Mouse (Mus musculus) embryonic facial prominence, embryonic 12.5 days (tissue): Measurements from ENCODE around the gene Sdccag8. TPM values are rescaled to one million over a fixed set of nuclear protein-coding genes. Genes with fewer than 3 reads are reported as not detected.

ENCODE experiments used
- ATAC-seq: fragments of 200-750 bp; cut with Nextera tagmentation; 2 replicates; pipeline ENCODE4 v1.8.0; 2017; ENCODE audit not compliant: insufficient number of reproducible peaks, insufficient read depth, low FRiP score, low TSS enrichment
- H3K27ac ChIP-seq: fragments of 300-500 bp; sonication (generic); 2 replicates; pipeline ENCODE4 v1.5.1; 2016; ENCODE audit warnings: mild to moderate bottlenecking
- H3K27me3 ChIP-seq: fragments of 300-500 bp; sonication (generic); 2 replicates; pipeline ENCODE4 v1.6.1; 2016; ENCODE audit warnings: mild to moderate bottlenecking, moderate library complexity
- H3K36me3 ChIP-seq: fragments of 300-500 bp; sonication (generic); 2 replicates; pipeline ENCODE4 v1.6.1; 2016; ENCODE audit warnings: mild to moderate bottlenecking
- H3K4me1 ChIP-seq: fragments of 300-500 bp; sonication (generic); 2 replicates; pipeline ENCODE4 v1.6.1; 2016
- H3K4me2 ChIP-seq: fragments of 300-500 bp; sonication (generic); replicated peaks from 2 replicates; pipeline ENCODE4 v1.6.1; 2016; ENCODE audit warnings: mild to moderate bottlenecking, moderate library complexity
- H3K4me3 ChIP-seq: fragments of 300-500 bp; sonication (generic); 2 replicates; pipeline ENCODE4 v1.5.1; 2016; ENCODE audit warnings: mild to moderate bottlenecking
- H3K9ac ChIP-seq: fragments of 300-500 bp; sonication (generic); 2 replicates; pipeline ENCODE4 v1.6.1; 2016; ENCODE audit warnings: mild to moderate bottlenecking, moderate library complexity
- H3K9me3 ChIP-seq: fragments of 300-500 bp; sonication (generic); 2 replicates; pipeline ENCODE4 v1.6.1; 2016; ENCODE audit warnings: mild to moderate bottlenecking, moderate library complexity
- WGBS: fragments of 180-500 bp; shearing (Covaris S2); methylation state at CpG from one replicate; pipeline ENCODE4 v1.1.7; 2016; 5-methylcytosine and 5-hydroxymethylcytosine counted together
- polyA plus RNA-seq: library from polyadenylated mRNA; unstranded; fragments of >200 nt; fragmentation: Nextera tagmentation; extraction: Ambion mirVana; gene quantifications from 2 replicates; pipeline ENCODE4 v1.2.1, GENCODE M21; 2016

The Sdccag8 gene
- polyA plus RNA-seq, 1 experiment from 2014 or later: 17.0 TPM

- Histone ChIP-seq H3K9me3 (no peaks in the 10 kb centered on the region), H3K36me3 (no peaks in the 10 kb centered on the region), H3K27ac (no peak overlapping the region), H3K9ac (no peak overlapping the region), H3K27me3 (no peaks in the 10 kb centered on the region), H3K4me2 (no peak overlapping the region), H3K4me1 (peaks cover 21% of the 10 kb centered on the region), H3K4me3 (no peak overlapping the region)
- ATAC-seq: no peak
- 47% methylated on average over 3 of the region's 3 CpGs for WGBS
Observed at GRCm38 (mm10) chr1:177010041-177010440, 195.6 kb downstream of the Sdccag8 start.

DNA sequence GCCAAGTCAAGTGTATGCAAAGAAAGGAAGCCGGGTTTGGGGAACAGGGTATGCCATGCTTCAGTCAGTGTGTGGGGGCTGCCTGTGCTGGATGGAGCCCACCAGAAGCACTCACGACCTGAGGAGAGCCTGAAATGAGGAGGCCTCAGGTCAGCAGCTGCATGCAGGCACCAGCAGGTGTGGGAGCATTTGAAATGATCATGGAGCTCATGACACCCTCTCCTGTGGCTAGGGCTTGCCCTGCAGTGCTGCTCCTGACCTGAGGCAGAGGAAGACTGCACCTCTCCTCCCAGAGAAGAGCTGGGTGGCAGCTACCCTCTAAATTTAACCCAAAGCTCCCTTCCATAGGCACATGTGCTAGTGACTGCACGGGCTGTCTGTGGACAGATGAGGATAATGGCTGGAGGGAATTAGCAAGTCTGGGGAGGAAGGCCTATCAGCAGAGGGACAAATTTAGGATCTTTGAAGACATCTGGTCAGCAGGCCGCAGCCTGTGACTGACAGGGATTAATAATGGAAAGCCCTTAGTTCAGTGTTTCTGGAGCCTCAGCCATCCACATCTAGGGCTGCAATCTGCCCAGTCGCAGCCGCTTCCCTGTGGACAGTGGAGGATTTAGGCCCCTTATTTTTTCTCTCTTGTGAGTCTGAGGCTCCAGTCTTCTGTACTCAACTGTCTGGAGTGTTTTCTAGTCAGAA, 196.3 kb downstream of the Sdccag8 start:
- Histone ChIP-seq H3K27ac (0 out of 2 replicates have a peak overlapping the region, but pooled peaks have one; percentile 51), H3K36me3 (no peaks in the 10 kb centered on the region), H3K9me3 (no peaks in the 10 kb centered on the region), H3K4me1 (peaks cover 26% of the 10 kb centered on the region), H3K27me3 (no peaks in the 10 kb centered on the region), H3K4me3 (no peak overlapping the region), H3K9ac (no peak overlapping the region), H3K4me2 (no peak overlapping the region)
- WGBS: 41% methylated on average over 6 of the region's 6 CpGs
- no peak for ATAC-seq

DNA sequence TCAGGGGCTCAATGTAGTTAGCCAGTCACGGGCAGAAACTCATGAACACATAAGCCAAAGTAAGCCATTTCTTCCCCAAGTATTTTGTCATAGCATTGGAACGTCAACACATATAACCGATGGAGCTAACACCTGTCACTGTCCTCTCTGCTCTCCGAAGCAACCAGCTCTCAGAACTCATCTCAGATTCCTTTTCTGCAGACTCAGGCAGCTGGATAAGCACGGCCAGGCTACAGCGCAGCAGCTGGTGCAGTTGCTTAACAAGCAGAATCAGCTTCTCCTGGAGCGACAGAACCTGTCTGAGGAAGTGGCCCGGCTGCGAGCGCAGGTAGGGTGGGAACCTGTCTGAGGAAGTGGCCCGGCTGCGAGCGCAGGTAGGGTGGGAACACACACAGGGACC, 197.2 kb downstream of the Sdccag8 start:
- 0 out of 2 replicates have a peak overlapping the region, but pooled peaks have one; percentile 51 for H3K27ac ChIP-seq
- H3K4me2 ChIP-seq: no peak overlapping the region
- no peaks in the 10 kb centered on the region for H3K36me3 ChIP-seq
- no peak for ATAC-seq
- no peak overlapping the region for H3K9ac ChIP-seq
- H3K9me3 ChIP-seq: no peaks in the 10 kb centered on the region
- no peaks in the 10 kb centered on the region for H3K27me3 ChIP-seq
- WGBS: 77% methylated on average over 13 of the region's 13 CpGs
- H3K4me3 ChIP-seq: no peak overlapping the region
- H3K4me1 ChIP-seq: peaks cover 34% of the 10 kb centered on the region

DNA sequence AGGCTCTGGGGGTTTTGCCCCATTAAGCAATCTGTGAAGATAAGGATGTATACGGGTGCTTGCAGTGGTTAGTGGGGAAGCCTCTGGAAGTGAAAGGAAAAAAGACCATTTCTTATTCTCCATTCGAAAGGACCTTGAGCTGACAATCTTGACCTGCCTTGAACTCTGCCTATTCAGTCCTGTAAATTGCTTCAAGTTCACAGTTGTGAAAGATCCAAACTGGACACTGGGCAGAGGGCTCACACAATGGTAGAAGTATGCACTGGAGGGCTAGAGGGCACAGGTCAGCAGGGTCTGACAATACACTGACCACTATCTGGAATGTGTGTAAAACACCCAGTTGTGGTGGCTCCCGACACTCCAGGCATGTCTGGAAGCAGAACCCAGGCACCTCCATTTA, 198.3 kb downstream of the Sdccag8 start:
- Histone ChIP-seq H3K4me1 (peaks cover 35% of the 10 kb centered on the region), H3K4me2 (no peak overlapping the region), H3K9me3 (no peaks in the 10 kb centered on the region), H3K36me3 (no peaks in the 10 kb centered on the region), H3K27ac (no peak overlapping the region), H3K9ac (no peak overlapping the region), H3K27me3 (no peaks in the 10 kb centered on the region), H3K4me3 (no peak overlapping the region)
- WGBS: 76% methylated on average over 3 of the region's 3 CpGs
- ATAC-seq: no peak

GRCm38 (mm10) chr1:177013313-177013712, 198.9 kb downstream of the Sdccag8 start:
- no peaks in the 10 kb centered on the region for H3K27me3 ChIP-seq
- no peak overlapping the region for H3K4me2 ChIP-seq
- no peak overlapping the region for H3K9ac ChIP-seq
- peaks cover 35% of the 10 kb centered on the region for H3K4me1 ChIP-seq
- no peak for ATAC-seq
- no peaks in the 10 kb centered on the region for H3K9me3 ChIP-seq
- H3K27ac ChIP-seq: no peak overlapping the region
- no peak overlapping the region for H3K4me3 ChIP-seq
- WGBS: 79% methylated on average over 1 of the region's 1 CpGs
- no peaks in the 10 kb centered on the region for H3K36me3 ChIP-seq

- H3K9ac ChIP-seq: no peak overlapping the region
- no peak overlapping the region for H3K4me2 ChIP-seq
- H3K4me3 ChIP-seq: no peak overlapping the region
- no peak overlapping the region for H3K27ac ChIP-seq
- no peaks in the 10 kb centered on the region for H3K36me3 ChIP-seq
- 83% methylated on average over 3 of the region's 3 CpGs for WGBS
- no peak for ATAC-seq
- H3K9me3 ChIP-seq: no peaks in the 10 kb centered on the region
- peaks cover 34% of the 10 kb centered on the region for H3K4me1 ChIP-seq
- no peaks in the 10 kb centered on the region for H3K27me3 ChIP-seq
Observed at GRCm38 (mm10) chr1:177013776-177014175, 199.3 kb downstream of the Sdccag8 start.

DNA sequence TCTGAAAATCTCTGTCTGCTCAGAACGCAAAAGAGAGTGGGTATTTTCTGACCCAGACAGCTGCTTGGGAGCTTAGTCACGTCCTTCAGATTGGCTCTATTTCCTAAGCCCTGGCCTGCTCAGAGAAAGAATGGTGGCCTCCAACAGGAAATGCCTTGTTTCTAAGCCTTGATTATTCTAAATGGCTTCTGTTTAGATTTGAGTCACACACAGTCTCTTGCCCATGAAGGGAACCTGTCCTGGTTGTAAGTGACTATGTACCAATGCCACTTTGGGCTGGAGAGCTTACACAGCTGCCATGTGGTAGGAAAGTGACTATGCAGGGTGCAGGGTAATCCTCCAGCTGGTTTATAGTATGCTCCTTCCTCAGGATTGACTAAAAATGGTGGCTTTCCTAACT, 199.9 kb downstream of the Sdccag8 start:
- WGBS: 24% methylated on average over 2 of the region's 2 CpGs
- Histone ChIP-seq H3K9ac (no peak overlapping the region), H3K4me1 (peaks cover 31% of the 10 kb centered on the region), H3K4me2 (no peak overlapping the region), H3K4me3 (no peak overlapping the region), H3K27me3 (no peaks in the 10 kb centered on the region), H3K36me3 (no peaks in the 10 kb centered on the region), H3K27ac (no peak overlapping the region), H3K9me3 (no peaks in the 10 kb centered on the region)
- no peak for ATAC-seq

DNA sequence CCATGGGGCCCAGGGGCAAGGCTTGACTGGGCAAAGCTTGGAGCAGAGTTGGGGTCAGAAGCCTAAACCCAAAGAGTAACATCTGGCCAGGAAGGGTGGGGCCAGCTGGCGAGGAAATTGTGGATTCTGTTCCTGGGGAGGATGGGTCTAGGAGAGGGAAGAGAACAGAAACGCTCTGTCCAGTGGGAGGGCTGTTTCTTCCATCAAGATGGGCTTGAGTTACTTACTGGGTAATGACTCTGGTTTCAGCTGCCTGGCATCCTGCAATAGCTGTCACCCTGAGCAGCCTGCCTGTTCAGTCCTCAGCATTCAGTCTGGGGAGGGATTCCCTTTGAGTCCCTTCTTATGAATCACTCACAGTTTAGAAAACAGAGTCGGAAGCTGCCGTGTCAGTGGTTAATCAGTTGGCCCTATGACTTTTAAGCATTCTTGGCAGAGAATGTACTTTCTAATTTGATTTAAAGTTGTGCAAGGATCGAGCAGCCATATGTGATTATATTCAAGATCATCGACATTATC, 200.5 kb downstream of the Sdccag8 start:
- Histone ChIP-seq H3K27ac (peak overlapping the region; percentile 54; the same call in 1 of the 2 replicates), H3K9me3 (no peaks in the 10 kb centered on the region), H3K4me3 (no peak overlapping the region), H3K9ac (no peak overlapping the region), H3K36me3 (no peaks in the 10 kb centered on the region), H3K4me2 (no peak overlapping the region), H3K4me1 (peaks cover 27% of the 10 kb centered on the region), H3K27me3 (no peaks in the 10 kb centered on the region)
- WGBS: 63% methylated on average over 6 of the region's 6 CpGs
- no peak for ATAC-seq

GRCm38 (mm10) chr1:177015917-177016316, 201.5 kb downstream of the Sdccag8 start:
- H3K4me2 ChIP-seq: no peak overlapping the region
- H3K4me1 ChIP-seq: peaks cover 21% of the 10 kb centered on the region
- WGBS: 40% methylated on average over 3 of the region's 3 CpGs
- no peak overlapping the region for H3K27ac ChIP-seq
- no peak for ATAC-seq
- no peaks in the 10 kb centered on the region for H3K36me3 ChIP-seq
- H3K4me3 ChIP-seq: no peak overlapping the region
- H3K9ac ChIP-seq: no peak overlapping the region
- H3K9me3 ChIP-seq: no peaks in the 10 kb centered on the region
- H3K27me3 ChIP-seq: no peaks in the 10 kb centered on the region

GRCm38 (mm10) chr1:177016729-177017128, 202.3 kb downstream of the Sdccag8 start:
- Histone ChIP-seq H3K27me3 (no peaks in the 10 kb centered on the region), H3K4me3 (no peak overlapping the region), H3K4me1 (peaks cover 21% of the 10 kb centered on the region), H3K27ac (no peak overlapping the region), H3K9me3 (no peaks in the 10 kb centered on the region), H3K9ac (no peak overlapping the region), H3K36me3 (no peaks in the 10 kb centered on the region), H3K4me2 (no peak overlapping the region)
- no peak for ATAC-seq
- WGBS: 84% methylated on average over 2 of the region's 2 CpGs

- no peak overlapping the region for H3K4me2 ChIP-seq
- H3K27ac ChIP-seq: no peak overlapping the region
- H3K9me3 ChIP-seq: no peaks in the 10 kb centered on the region
- peaks cover 11% of the 10 kb centered on the region for H3K36me3 ChIP-seq
- ATAC-seq: no peak
- WGBS: 75% methylated on average over 1 of the region's 1 CpGs
- H3K27me3 ChIP-seq: no peaks in the 10 kb centered on the region
- peaks cover 21% of the 10 kb centered on the region for H3K4me1 ChIP-seq
- no peak overlapping the region for H3K9ac ChIP-seq
- H3K4me3 ChIP-seq: no peak overlapping the region
Observed at GRCm38 (mm10) chr1:177018750-177019149, 204.3 kb downstream of the Sdccag8 start.

GRCm38 (mm10) chr1:177019668-177020067, 205.2 kb downstream of the Sdccag8 start:
- H3K4me2 ChIP-seq: no peak overlapping the region
- H3K4me1 ChIP-seq: peaks cover 18% of the 10 kb centered on the region
- WGBS: 98% methylated on average over 5 of the region's 5 CpGs

More at GRCm38 (mm10) chr1:177019668-177020067, 205.2 kb downstream of the Sdccag8 start:
- ATAC-seq: no peak
- Histone ChIP-seq H3K4me3 (no peak overlapping the region), H3K9me3 (no peaks in the 10 kb centered on the region), H3K9ac (no peak overlapping the region), H3K27ac (no peak overlapping the region), H3K27me3 (no peaks in the 10 kb centered on the region), H3K36me3 (peaks cover 12% of the 10 kb centered on the region)
